Mouse (Mus musculus): ENCODE data around the gene Cox6a1.
"Not testable (repeated sequence)": the region's sequence is repeated elsewhere in the genome, so short reads cannot be mapped to it uniquely, and the experiment has no call there.

The Cox6a1 gene

GRCm38 (mm10) chr5:115348546-115349224 is at the start of gene Cox6a1:
Gene Cox6a1 (minus strand): TSS chr5:115348981.
- peak; percentile 98 for DNase-seq (ENCODE audit: low spot score)

GRCm38 (mm10) chr5:115397839-115398780 is 49.3 kb upstream of the Cox6a1 start:
- DNase-seq (ENCODE audit: low spot score), result peak; percentile 31

DNA sequence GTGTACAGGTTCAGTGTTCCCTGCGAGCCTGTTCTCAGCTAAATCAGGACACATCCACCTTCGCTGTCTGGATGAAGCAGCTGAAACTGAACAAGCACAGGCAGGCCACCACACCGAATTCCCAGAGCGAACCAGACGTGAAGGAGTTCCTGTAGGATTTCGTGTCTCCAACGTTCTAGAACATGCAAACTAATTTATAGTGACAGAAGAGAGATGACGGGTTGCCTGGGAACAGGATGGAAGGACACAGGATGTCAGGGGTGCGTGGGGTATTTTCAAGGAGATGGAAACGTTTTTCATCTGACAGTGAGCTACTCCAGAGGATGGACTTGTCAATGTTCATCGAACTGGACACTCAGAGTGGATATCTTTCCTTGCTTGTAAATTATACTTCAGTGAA is 47.9 kb upstream of the Cox6a1 start:
- no peak for DNase-seq (ENCODE audit: low spot score)

GRCm38 (mm10) chr5:115394836-115395235 is 46.1 kb upstream of the Cox6a1 start:
- DNase-seq (ENCODE audit: low spot score), result no peak

GRCm38 (mm10) chr5:115394223-115394622 is 45.4 kb upstream of the Cox6a1 start:
- DNase-seq (ENCODE audit: low spot score), result no peak

GRCm38 (mm10) chr5:115392969-115393368 is 44.2 kb upstream of the Cox6a1 start:
- no peak for DNase-seq (ENCODE audit: low spot score)

DNA sequence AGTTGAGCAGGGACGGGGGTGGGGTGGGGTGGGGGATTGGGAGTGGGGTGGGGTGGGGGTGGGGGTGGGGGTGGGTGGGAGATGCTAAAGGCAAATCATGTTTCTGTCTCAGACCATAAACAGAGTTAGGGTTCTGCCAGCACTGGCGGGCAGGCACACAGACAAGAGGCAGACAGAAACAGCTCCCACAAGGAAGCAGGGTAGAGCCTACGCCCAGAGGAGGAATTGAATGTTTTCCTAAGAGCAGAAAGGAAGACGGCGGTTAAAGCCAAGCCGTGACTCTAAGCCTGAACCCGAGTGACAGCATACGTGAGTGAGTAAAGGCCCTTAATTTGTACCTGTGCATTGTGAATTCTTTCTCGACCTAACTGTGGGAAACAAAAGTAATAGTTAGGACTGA is 43.2 kb upstream of the Cox6a1 start:
- no peak for DNase-seq (ENCODE audit: low spot score)

DNA sequence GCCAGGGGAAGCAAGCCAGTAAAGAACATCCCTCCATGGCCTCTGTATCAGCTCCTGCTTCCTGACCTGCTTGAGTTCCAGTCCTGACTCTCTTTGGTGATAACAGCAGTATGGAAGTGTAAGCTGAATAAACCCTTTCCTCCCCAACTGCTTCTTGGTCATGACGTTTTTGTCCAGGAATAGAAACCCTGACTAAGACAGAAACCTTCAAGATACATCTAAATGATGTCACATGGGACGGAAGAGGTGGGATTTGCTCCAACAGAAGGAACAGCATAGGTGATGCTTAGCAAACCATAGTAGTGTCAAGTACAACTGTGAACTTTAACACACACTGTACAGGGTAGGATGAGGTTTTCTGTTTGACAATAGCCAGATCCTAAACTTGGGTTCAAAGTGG is 30.1 kb upstream of the Cox6a1 start:
- DNase-seq (ENCODE audit: low spot score), result not testable (repeated sequence)

DNA sequence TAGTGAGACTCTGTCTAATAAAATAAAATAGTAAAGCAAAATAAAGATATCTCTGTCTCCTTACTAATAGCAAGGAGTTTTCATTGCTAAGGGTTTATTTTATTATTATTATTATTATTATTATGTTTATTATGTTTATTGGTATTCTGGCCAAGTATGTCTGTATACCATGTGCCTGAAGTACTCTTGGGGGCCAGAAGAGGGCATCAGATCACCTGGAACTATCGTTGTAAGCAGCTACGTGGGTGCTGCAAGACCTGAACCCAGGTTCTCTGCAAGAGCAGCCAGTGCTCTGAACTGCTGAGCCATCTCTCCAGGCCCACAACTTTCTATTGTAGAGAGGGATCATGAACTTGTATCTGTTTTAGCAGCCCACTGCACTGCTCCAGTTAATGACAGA is 26.7 kb upstream of the Cox6a1 start:
- no peak for DNase-seq (ENCODE audit: low spot score)

- no peak for DNase-seq (ENCODE audit: low spot score)
These were observed 25.5 kb upstream of the Cox6a1 start for GRCm38 (mm10) chr5:115374204-115374820.

- DNase-seq (ENCODE audit: low spot score), result peak; percentile 49
These were observed 24.8 kb upstream of the Cox6a1 start for GRCm38 (mm10) chr5:115373441-115374203.

GRCm38 (mm10) chr5:115371736-115372135 is 23.0 kb upstream of the Cox6a1 start:
- no peak for DNase-seq (ENCODE audit: low spot score)

DNA sequence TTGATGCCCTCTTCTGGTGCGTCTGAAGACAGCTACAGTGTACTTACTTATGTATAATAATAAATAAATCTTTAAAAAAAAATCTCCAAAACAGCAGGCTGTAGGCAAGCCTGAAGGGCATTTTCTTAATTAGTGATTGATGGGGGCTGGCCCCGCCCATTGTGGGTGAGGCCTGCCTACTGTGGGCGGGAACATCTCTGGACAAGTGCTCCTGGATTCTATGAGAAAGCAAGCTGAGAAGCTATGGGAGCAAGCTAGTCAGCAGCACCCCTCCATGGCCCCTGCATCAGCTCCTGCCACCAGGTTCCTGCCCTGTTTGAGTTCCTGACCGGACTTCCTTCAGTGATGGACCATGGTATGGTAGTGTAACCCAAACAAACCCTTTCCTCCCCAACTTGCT is 16.0 kb upstream of the Cox6a1 start:
- DNase-seq (ENCODE audit: low spot score), result no peak

GRCm38 (mm10) chr5:115362819-115363714 is 14.3 kb upstream of the Cox6a1 start:
- DNase-seq (ENCODE audit: low spot score), result no peak

GRCm38 (mm10) chr5:115362216-115362615 is 13.4 kb upstream of the Cox6a1 start:
- DNase-seq (ENCODE audit: low spot score), result no peak

DNA sequence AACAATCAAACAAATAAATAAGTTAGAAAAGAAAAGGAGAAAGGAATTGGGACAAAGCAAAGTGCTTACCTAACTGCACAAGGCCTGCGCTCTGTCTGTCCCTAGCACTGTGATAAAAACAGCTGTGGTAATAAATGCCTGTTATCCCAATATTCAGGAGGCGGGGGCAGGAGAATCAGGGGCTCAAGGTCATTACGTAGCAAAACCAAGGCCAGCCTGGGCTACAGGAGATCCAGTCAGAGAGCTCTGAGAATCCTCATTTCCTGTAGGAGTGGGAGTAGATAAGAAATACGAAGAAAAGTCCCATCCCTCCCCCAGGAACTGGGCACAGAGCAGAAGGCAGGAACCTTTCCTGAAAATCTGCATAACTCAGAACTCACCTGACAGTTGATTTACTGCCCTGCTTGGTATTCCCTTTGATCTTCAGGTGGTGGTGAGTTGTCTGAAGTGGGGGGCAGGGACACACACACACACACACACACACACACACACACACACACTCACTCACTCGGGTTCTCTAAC is 11.1 kb upstream of the Cox6a1 start:
- DNase-seq (ENCODE audit: low spot score), result peak; percentile 79

GRCm38 (mm10) chr5:115359438-115359837 is 10.7 kb upstream of the Cox6a1 start:
- DNase-seq (ENCODE audit: low spot score), result no peak

DNA sequence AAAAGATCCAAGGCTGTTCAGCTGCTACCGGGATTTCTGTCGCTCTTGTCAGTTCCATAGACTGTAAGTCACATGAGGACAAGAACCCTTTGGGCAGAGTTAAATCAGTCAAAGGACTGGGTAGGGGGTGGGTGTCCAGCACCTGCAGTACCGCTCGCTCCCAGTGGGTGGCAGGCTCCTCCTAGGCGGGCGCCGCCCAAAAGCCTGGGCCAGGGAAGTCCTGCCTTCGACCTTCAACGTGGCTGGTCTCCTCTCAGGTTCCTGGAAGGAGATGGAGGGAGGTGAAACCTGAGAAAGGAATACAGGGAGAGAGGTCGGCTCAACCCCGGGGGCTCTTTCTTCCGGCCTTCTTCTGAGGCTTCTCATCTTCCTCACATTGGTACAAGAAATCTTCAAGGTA is 10.1 kb upstream of the Cox6a1 start:
- DNase-seq (ENCODE audit: low spot score), result peak; percentile 83

GRCm38 (mm10) chr5:115355070-115355469 is 6.3 kb upstream of the Cox6a1 start:
- DNase-seq (ENCODE audit: low spot score), result no peak

DNA sequence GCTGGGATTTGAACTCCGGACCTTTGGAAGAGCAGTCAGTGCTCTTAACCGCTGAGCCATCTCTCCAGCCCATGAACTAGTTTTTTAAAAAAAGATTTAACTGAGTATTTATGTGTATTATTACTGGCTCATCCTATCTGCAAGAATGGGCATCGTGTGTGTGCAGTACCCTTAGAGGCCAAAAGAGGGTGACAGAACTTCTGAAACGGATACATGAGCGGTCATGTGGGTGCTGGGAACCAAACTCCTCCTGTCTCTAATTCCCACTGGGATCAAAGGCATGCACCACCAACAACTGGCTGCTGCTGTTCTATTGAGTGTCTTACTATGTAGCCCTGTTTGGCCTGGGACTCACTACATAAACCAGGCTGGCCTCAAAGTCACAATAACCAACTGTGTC is 2.6 kb upstream of the Cox6a1 start:
- DNase-seq (ENCODE audit: low spot score), result no peak

- DNase-seq (ENCODE audit: low spot score), result no peak
These were observed 409 bp upstream of the Cox6a1 start for GRCm38 (mm10) chr5:115349225-115349555.

All from testis, postnatal 14 days (tissue).